Mouse (Mus musculus) stomach, postnatal 0 days (tissue): ENCODE results near the gene Ctnna3. TPM values are rescaled to one million over a fixed set of nuclear protein-coding genes. Genes with fewer than 3 reads are reported as not detected.

ENCODE experiments used
- ATAC-seq: fragments of 200-750 bp; cut with Nextera tagmentation; 2 replicates; pipeline ENCODE4 v1.8.0; 2017; ENCODE audit not compliant: low FRiP score, low TSS enrichment
- DNase-seq: peaks from one replicate; pipeline ENCODE4 v3.0.0-alpha.2; 2016; ENCODE audit warnings: low spot score
- H3K27ac ChIP-seq: fragments of 300-500 bp; sonication (generic); replicated peaks from 2 replicates; pipeline ENCODE4 v1.5.1; 2014; ENCODE audit warnings: mild to moderate bottlenecking, control low read depth
- H3K27me3 ChIP-seq: fragments of 300-500 bp; sonication (generic); 2 replicates; pipeline ENCODE4 v1.6.1; 2014; ENCODE audit warnings: low read length; ENCODE audit not compliant: control insufficient read depth, insufficient read depth
- H3K36me3 ChIP-seq: fragments of 300-500 bp; sonication (generic); 2 replicates; pipeline ENCODE4 v1.6.1; 2014; ENCODE audit warnings: low read length, mixed read lengths; ENCODE audit not compliant: control insufficient read depth, insufficient read depth
- H3K4me1 ChIP-seq: fragments of 300-500 bp; sonication (generic); replicated peaks from 2 replicates; pipeline ENCODE4 v1.6.1; 2014; ENCODE audit warnings: antibody characterized with exemption; ENCODE audit not compliant: control insufficient read depth, insufficient read depth
- H3K4me2 ChIP-seq: fragments of 300-500 bp; sonication (generic); replicated peaks from 2 replicates; pipeline ENCODE4 v1.6.1; 2014; ENCODE audit warnings: low read depth, mild to moderate bottlenecking, control low read depth, moderate library complexity
- H3K4me3 ChIP-seq: fragments of 300-500 bp; sonication (generic); 2 replicates; pipeline ENCODE4 v1.5.1; 2014; ENCODE audit warnings: low read depth, low read length, control low read depth
- H3K9ac ChIP-seq: fragments of 300-500 bp; sonication (generic); 2 replicates; pipeline ENCODE4 v1.6.1; 2014; ENCODE audit warnings: mild to moderate bottlenecking, low read length, control low read depth, mixed read lengths
- H3K9me3 ChIP-seq: fragments of 300-500 bp; sonication (generic); 2 replicates; pipeline ENCODE4 v1.6.1; 2016; ENCODE audit warnings: low read length; ENCODE audit not compliant: control insufficient read depth
- CTCF ChIP-seq: IDR thresholded peaks from 2 replicates; pipeline ENCODE4 v1.5.1; 2016; ENCODE audit warnings: antibody characterized with exemption, low read depth, mild to moderate bottlenecking, moderate library complexity
- EP300 ChIP-seq: optimal IDR thresholded peaks from 2 replicates; pipeline ENCODE3; 2016; ENCODE audit warnings: antibody characterized with exemption
- WGBS: fragments of 180-500 bp; shearing (Covaris S2); extraction: QIAGEN DNeasy Blood & Tissue Kit; methylation state at CpG from one replicate; pipeline ENCODE4 v1.1.7; 2014; 5-methylcytosine and 5-hydroxymethylcytosine counted together
- polyA plus RNA-seq: library from polyadenylated mRNA; unstranded; fragments of >200 nt; fragmentation: Nextera tagmentation; extraction: Ambion mirVana; gene quantifications from 2 replicates; pipeline ENCODE4 v1.2.1, GENCODE M21; 2015

The Ctnna3 gene
- polyA plus RNA-seq, 1 experiment from 2014 or later = 0.27 TPM

DNA sequence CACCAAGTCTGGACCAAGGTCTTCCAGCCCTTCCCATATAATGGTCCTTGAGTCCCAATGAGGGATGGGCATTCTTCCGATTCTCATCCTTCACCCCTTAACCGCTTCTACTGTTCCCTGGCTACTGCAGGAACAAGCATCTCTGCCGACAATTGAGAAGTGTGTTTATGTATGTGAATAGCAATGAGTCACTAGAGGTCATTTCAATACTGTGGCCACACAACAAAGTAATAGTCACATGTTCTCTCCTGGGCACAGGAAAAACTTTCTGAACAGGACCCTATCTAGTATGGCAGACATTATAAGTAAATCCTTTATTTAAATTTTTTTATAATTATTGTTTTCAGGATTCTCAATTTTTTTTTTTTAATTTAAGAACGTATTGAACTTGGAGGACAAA lies 1211.2 kb downstream of the Ctnna3 start:
- no peaks in the 10 kb centered on the region for H3K9me3 ChIP-seq
- H3K9ac ChIP-seq = no peak overlapping the region
- no peaks in the 10 kb centered on the region for H3K4me1 ChIP-seq
- DNase-seq = no peak
- no peaks in the 10 kb centered on the region for H3K27me3 ChIP-seq
- H3K4me3 ChIP-seq = no peak overlapping the region
- no peak overlapping the region for H3K4me2 ChIP-seq
- WGBS = 64% methylated on average over 4 of the region's 4 CpGs
- H3K36me3 ChIP-seq = no peaks in the 10 kb centered on the region
- H3K27ac ChIP-seq = no peak overlapping the region
- ATAC-seq = no peak
- no peak for TF ChIP-seq CTCF
- TF ChIP-seq EP300 = no peak

DNA sequence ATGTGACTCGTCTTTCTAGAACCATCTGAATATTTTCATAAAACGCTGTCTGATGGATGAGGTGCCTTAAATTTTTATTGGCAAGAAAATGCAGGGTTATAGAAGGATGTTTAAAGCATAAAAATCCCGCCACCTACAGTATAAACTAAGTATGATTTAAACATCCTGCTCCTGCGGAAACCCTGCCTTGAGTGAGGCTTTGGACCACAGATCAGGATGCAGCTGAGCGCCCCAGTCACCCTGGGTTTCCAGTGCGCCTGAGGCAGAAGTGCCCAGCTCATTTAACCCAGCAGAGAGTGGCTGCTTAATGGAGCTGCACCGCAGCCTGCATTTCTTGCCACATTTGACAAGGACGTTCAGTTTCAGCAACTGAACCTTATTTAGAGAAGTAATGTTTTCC lies 1211.7 kb downstream of the Ctnna3 start:
- DNase-seq = no peak
- Histone ChIP-seq H3K9ac (no peak overlapping the region), H3K9me3 (no peaks in the 10 kb centered on the region), H3K4me2 (no peak overlapping the region), H3K4me1 (no peaks in the 10 kb centered on the region), H3K4me3 (no peak overlapping the region), H3K36me3 (no peaks in the 10 kb centered on the region), H3K27me3 (no peaks in the 10 kb centered on the region), H3K27ac (no peak overlapping the region)
- 41% methylated on average over 8 of the region's 8 CpGs for WGBS
- TF ChIP-seq EP300 = no peak
- no peak for ATAC-seq

DNA sequence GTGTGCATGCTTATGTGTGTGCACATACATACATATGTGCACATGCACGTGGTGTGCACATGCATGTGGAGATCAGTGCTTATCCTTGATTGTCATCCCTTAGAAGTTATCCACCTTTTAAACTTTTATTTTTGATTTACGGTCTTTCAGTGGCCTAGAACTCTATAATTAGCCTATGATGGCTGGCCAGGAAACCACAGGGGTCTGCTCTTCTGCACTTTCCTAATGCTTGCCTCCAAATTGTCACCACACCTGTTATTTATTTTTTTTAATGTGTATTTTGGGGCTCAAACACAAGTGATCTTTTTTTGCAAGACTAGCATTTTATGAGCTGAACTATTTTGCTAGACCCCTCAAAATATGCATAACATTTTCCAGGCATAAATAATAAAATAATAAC lies 1214.1 kb downstream of the Ctnna3 start:
- ATAC-seq (no peak), DNase-seq (no peak)
- no peak overlapping the region for H3K4me3 ChIP-seq
- H3K36me3 ChIP-seq = no peaks in the 10 kb centered on the region
- H3K27ac ChIP-seq = no peak overlapping the region
- TF ChIP-seq EP300 (no peak), CTCF (no peak)
- H3K9ac ChIP-seq = no peak overlapping the region
- no peaks in the 10 kb centered on the region for H3K9me3 ChIP-seq
- H3K27me3 ChIP-seq = no peaks in the 10 kb centered on the region
- H3K4me2 ChIP-seq = no peak overlapping the region
- H3K4me1 ChIP-seq = no peaks in the 10 kb centered on the region
- WGBS = 78% methylated on average over 2 of the region's 2 CpGs

DNA sequence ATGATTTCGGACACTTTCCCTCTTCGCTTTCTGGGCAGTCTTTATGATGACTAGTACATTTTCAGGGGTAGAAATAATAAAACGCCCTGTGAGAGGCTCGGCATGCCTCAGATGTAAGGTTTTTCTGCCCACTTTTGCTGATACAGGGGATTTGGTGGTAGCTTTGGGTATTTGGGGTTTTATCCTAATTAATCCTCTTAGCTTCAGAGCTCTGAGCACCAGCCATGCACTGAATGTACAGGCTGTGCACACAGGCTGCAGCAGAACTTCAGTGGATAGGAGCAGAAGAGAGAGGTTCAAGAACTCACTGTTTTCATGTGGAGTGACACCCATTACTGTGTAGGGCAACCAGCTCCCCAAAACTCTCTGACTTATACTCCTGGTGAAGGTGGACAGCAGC lies 1231.3 kb downstream of the Ctnna3 start:
- Histone ChIP-seq H3K27me3 (no peaks in the 10 kb centered on the region), H3K4me2 (no peak overlapping the region), H3K4me3 (no peak overlapping the region), H3K27ac (no peak overlapping the region), H3K36me3 (no peaks in the 10 kb centered on the region), H3K9me3 (no peaks in the 10 kb centered on the region), H3K9ac (no peak overlapping the region), H3K4me1 (no peaks in the 10 kb centered on the region)
- TF ChIP-seq CTCF (no peak), EP300 (no peak)
- WGBS = 81% methylated on average over 4 of the region's 4 CpGs
- no peak for DNase-seq
- ATAC-seq = no peak

DNA sequence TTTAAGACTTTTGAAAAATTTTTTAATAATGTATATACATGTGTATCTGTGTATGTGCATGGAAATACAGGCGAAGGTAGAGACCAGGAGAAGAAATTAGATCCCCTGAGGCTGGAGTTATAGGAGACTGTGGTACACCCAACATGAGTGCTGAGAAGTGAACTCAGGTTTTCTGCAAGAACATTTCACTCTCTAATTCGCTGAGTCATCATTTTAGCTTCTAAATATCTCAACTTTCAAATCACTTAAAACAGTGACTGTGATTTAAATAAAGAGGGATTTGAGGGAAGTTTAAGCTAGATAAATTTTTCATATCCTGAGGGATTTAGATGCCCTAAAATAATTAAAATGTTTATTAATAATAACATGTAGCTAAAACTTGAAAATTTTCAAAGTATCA lies 1241.6 kb downstream of the Ctnna3 start:
- Histone ChIP-seq H3K36me3 (no peaks in the 10 kb centered on the region), H3K4me1 (no peaks in the 10 kb centered on the region), H3K27me3 (no peaks in the 10 kb centered on the region), H3K4me2 (no peak overlapping the region), H3K9me3 (no peaks in the 10 kb centered on the region), H3K27ac (no peak overlapping the region), H3K4me3 (no peak overlapping the region), H3K9ac (no peak overlapping the region)
- DNase-seq (no peak), ATAC-seq (no peak)
- 62% methylated on average over 2 of the region's 2 CpGs for WGBS
- TF ChIP-seq EP300 (no peak), CTCF (no peak)

DNA sequence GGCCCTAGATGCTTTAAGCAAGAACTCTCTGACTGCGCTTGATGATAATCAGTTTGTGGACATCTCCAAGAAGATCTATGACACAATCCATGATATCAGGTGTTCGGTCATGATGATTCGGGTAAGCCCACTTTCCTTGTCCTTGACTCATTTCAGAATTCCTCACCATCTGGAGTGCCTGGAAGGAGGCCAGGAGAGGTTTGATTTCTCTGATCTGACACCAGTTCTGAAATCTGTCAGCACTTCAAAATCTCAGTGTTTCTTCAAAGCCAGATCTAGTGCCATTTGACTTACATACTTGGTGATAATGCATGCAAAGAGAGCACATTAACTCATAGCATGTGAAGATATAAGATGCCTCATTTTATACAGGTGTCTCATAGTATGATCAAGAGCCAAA lies 1245.9 kb downstream of the Ctnna3 start:
- Histone ChIP-seq H3K4me2 (no peak overlapping the region), H3K9ac (no peak overlapping the region), H3K27me3 (no peaks in the 10 kb centered on the region), H3K27ac (no peak overlapping the region), H3K4me1 (no peaks in the 10 kb centered on the region), H3K9me3 (no peaks in the 10 kb centered on the region), H3K4me3 (no peak overlapping the region), H3K36me3 (no peaks in the 10 kb centered on the region)
- 85% methylated on average over 3 of the region's 3 CpGs for WGBS
- ATAC-seq (no peak), DNase-seq (no peak)
- TF ChIP-seq EP300 (no peak), CTCF (no peak)

DNA sequence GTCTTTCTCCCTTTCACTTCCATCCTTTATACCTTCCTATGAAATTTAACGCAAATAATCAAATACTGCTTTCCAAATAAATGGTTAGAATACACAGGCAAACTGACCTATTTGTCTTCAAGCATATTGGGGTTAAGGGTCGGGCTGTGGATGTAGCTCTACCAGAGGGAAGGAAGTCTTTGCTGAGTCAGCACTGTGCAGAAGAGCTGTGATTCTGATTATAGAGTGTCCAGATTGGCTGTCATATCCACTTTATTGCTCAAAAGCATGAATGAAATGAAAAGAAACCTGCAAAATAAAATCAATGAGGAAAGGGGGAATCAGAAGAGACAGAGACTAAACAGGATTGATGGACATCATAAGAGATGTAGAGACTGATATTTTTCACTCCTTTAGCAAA lies 1280.1 kb downstream of the Ctnna3 start:
- H3K27me3 ChIP-seq = no peaks in the 10 kb centered on the region
- DNase-seq (no peak), ATAC-seq (no peak)
- 69% methylated on average over 2 of the region's 2 CpGs for WGBS
- H3K4me2 ChIP-seq = no peak overlapping the region
- H3K9me3 ChIP-seq = no peaks in the 10 kb centered on the region
- H3K36me3 ChIP-seq = no peaks in the 10 kb centered on the region
- no peak overlapping the region for H3K9ac ChIP-seq
- no peak overlapping the region for H3K27ac ChIP-seq
- H3K4me1 ChIP-seq = no peaks in the 10 kb centered on the region
- H3K4me3 ChIP-seq = no peak overlapping the region
- TF ChIP-seq EP300 = no peak
- no peak for TF ChIP-seq CTCF
